Mouse (Mus musculus) naive thymus-derived CD4-positive, alpha-beta T cell, adult 2 months (primary cell): Measurements from ENCODE around the gene Scap.
A peak's percentile ranks its signal among the peaks of the same experiment; 100 is the strongest.

Source experiments
- DNase-seq: peaks from one replicate; pipeline ENCODE4 v3.0.0-alpha.2; 2011; ENCODE audit warnings: low read depth

Scap gene

GRCm38 (mm10) chr9:110333135-110333895, at the start of gene Scap:
TSS of gene Scap (plus strand) at chr9:110333288.
- DNase-seq: peak; percentile 98

DNA sequence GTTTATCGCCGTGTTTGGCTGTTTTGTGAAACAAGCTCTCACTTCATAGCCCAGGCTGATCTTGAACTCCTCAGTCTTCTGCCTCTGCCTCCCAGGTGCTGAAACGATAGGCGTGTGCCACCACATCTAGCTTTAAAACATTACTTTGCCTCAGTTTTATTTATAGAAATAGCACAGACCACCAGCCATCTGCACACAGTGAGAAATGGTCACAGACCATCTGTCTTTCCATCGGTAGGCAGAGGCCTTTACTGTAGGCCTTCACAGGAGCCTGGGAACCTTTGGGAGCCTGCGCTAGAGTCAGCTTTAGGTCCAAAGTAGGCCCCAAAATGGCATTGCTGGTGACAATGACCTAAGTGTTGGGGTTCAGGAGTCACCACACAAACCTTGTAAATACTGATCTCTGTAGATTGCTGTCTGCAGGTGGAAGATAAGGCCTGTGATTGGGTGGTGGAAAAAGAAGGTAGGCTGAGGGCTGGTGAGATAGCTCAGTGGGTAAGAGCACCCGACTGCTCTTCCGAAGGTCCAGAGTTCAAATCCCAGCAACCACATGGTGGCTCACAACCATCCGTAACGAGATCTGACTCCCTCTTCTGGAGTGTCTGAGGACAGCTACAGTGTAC, 48.9 kb upstream of the Scap start:
- no peak for DNase-seq

DNA sequence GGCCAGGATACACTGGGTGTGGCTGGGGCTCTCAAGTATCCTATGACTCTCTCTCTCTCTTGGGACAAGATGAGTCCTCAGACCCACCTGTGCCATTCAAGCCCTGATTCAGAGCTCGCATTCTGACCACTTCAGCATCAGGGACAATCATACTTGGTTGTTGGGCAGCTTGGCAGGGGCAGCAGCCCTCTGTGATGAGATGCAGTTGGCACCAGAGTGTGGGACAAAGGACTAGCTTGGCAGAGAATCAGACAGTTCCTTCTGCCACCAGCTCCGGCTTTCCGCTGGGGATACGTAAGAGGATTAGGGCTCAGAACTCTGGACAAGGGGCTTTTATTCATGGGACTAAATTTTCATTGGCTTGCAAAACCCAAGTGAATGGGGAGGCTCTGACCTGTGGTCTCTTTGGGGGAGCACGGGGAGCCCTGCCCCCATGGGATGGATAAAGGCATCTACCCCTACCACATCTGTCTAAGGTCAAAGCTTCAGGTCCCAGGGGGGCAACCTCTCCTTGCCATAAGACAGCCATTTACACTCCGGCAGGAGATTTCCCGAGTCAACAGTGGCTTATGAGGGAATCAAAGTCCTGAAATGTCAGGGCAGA, 45.7 kb upstream of the Scap start:
- no peak for DNase-seq

DNA sequence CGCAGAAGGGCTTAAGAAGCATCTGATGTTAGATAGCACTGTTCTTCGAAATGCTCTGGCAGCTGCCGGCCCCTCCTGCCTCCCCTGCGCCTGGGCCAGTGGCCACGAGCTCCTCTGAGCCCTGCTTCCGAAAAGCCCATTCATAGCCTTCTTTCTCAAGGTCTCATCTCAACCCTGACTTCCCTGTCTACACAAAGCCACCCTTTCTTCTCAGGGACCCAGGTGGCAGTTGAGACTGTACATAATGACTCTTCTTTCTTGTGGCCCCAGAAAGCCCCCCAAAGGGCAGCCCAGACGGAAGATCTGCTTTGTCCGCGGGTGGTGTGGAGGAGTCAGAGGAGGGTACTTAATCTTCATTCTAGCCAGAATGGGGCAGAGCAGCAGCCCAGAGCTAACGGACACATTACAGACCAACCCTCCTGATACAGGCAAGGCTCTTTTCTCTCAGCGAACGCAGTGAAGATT, 39.8 kb upstream of the Scap start:
- no peak for DNase-seq

DNA sequence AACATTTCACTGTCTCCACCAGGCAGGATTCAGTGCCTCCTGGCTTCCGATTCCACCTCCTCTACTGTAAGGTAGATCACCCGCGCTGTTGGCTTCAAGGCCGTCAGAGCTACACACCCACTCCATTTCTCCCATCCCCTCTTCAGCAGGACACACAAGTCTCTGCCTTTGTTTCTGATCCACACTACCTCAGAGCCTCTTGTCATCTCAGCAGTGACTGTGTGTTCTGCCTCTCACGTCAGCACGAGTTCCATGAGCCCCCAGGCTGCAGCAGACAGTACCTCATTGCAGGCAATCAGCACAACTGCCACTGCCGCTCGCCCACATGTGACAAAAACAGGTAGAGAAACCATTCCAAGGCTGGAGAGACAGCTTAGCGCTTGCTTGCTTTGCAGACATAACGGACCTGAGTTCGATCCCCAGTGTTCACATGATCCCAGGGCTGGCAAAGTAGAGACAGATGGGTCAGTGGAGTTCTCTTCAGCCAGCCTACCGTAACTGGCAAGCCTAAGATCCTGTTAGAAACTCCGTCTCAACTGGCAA, 39.1 kb upstream of the Scap start:
- no peak for DNase-seq

- no peak for DNase-seq
Observed at GRCm38 (mm10) chr9:110294786-110295185, 38.3 kb upstream of the Scap start.

- DNase-seq: peak; percentile 88
Observed at GRCm38 (mm10) chr9:110296867-110297627, 36.0 kb upstream of the Scap start.

- no peak for DNase-seq
Observed at GRCm38 (mm10) chr9:110304516-110304915, 28.6 kb upstream of the Scap start.

DNA sequence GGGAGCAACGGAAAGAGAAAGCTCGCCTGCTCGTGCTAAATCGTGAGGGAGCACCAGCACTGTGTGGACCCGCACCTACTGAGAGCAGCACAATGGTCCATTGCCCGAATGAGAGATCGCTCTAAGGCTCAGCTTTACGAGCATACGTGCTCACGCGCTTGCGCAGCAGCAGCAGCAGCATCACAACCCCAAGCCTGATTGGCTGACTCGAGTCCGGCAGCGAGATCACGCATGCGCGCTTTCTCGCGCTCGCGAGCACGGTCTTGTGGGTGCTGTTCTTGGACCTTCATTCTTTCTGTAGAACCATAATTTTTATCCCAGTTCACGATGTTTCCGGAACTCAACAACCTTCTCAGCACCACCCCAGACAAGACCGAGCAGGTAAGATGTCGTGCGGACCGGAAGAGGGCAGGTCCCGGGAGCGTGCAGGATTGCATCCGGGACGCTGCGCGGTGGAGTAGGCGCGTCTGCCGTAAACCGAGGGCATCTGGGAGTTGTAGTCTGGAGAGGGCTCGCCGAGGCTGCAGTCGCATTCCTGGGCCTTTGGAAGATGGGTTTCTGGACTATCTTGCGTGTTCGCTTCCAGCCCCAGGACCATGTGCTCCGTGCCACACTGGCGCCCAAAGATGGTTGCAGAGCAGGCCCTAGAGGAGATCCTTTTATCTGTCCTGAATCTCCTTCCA, 28.0 kb upstream of the Scap start, which contains the start of gene Elp6:
TSS of gene Elp6 (plus strand) at position 205 of the 683 bp plus-strand sequence.
- peak; percentile 96 for DNase-seq

DNA sequence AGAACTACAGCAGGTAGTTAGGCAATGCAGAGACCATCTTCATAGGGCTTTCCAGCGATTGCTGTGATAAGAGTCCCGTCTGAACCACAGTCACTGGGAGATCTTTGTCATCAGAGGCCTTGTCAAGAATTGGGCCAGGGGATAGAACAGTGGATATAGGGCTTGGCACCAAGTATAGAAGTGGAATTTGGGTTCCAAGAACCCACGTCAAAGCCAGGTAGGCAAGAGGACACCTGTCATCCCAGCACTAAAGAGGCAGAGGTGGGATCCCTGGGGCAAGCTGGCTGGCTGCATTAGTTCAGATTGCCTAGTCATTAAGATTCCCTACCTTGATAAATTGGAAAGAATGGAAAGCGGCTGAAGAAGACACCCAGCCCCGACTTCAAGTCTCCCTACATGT, 26.7 kb upstream of the Scap start:
- DNase-seq: no peak

GRCm38 (mm10) chr9:110314706-110315105, 18.4 kb upstream of the Scap start:
- DNase-seq: no peak

DNA sequence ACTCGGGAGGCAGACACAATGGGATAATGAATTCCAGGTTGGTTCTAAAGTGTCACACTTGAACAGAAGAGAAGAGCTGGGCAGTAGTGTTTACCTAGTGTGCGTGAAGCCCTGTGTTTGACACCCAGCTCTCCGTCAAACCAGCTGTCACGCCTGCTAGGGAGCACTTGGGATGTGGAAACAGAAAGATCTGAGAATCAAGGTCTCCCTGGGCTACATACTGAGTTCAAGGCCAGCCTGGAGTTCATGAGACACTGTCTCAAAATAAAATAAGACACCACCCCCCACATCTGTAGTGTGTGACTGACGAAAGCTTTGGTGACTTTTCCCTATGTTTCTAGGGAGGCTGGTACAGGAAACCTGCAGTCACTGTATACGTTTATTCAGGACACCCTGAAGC, 17.7 kb upstream of the Scap start:
- no peak for DNase-seq

DNA sequence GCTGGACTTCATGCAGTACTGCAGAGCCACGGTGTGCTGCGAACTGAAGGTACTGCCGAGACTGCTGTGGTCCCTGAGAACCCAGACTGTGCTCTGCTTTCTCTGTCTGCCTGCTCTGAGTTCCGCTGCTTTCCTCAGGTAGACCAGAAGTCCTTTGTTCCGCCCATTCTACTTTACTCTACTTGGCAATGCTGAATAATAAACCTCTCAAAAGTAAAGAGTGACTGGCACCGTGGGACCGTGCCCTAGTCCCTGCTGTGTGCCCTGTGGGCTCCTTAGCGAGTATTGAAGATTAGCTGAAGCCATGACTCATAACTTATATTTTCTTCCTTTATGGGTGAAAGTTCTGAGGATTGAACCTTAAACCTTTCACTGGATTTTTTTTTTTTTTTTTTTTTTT, 17.2 kb upstream of the Scap start:
- no peak for DNase-seq

DNA sequence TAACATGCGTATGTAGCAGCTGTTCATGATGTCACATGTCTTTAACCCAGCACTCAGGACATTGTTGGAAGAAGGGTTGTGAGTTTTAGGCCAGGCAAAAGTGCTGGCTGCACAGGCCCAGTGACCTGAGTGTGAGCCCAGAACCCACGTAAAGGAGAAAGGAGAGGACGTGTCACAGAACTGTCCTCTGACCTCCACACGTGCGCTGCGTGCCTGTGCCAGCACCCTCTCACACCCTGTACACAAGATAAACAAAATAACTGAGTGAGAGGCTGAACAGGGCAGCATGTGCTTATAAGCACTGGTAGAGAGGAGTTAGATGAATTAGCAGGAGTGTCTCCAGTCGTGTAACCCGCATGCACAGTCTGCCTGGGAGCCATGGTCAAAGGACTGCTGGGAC, 16.6 kb upstream of the Scap start:
- DNase-seq: no peak

GRCm38 (mm10) chr9:110320769-110321168, 12.3 kb upstream of the Scap start:
- DNase-seq: no peak

- DNase-seq: no peak
Observed at GRCm38 (mm10) chr9:110322972-110323371, 10.1 kb upstream of the Scap start.

DNA sequence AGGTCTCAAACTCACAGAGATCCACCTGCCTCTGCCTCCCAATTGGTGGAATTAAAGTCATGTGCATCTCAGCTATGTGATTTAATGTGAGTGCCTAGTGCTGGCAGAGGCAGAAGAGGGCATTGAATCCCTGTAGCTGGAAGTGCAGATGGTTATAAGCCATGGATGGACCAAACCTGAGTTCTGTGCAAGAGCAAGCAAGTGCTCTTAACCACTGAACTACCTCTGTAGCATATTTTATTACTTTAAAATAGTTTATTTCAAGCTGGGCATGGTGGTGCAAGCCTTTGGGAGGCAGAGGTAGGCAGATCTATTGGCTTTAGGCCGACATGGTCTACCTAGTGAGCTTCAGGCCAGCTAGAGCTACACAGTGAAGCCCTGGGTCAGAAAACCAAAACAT, 8.9 kb upstream of the Scap start:
- DNase-seq: no peak

GRCm38 (mm10) chr9:110328178-110328577, 4.9 kb upstream of the Scap start:
- DNase-seq: no peak

- DNase-seq: peak; percentile 49
Observed at GRCm38 (mm10) chr9:110328946-110329630, 4.0 kb upstream of the Scap start.

DNA sequence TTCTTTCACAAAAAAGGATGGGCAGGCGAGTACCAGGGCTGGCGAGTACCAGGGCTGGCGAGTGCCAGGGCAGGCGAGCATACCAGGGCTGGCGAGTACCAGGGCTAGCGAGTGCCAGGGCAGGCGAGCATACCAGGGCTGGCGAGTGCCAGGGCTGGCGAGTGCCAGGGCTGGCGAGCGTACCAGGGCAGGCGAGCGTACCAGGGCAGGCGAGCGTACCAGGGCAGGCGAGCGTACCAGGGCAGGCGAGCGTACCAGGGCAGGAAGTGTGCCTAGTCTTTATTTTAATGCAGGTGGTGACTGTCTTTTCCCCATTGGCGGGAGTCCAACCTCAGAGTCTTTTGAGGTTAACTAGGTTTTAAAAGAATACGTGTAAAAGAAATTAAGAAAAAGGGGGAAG, 3.4 kb upstream of the Scap start:
- peak; percentile 69 for DNase-seq

DNA sequence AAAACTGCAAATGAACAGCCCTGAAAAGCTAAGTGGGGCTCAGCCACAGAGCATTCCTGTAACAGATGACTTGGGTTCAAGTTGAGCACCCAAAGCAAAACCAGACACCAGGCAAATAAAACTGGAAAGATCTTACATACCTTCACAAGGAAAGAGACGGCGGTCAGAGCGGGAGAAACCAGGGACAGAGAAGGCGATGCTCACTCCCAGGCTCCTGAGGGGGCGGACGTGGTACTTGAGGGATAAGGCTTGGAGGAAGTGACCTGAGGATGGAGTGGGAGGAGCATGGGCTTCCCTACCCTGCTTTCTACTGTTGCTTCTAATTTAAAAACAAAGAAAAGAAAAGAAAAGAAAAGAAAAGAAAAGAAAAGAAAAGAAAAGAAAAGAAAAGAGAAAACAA, 2.7 kb upstream of the Scap start:
- peak; percentile 31 for DNase-seq
